Mouse (Mus musculus) brain, embryonic 14.5 days (tissue): ENCODE data around the gene Mdga2. TPM values are rescaled to one million over a fixed set of nuclear protein-coding genes. Genes with fewer than 3 reads are reported as not detected.

ENCODE experiments used
- DNase-seq: peaks from one replicate; pipeline ENCODE4 v3.0.0-alpha.2; 2011; ENCODE audit warnings: low read depth
- CTCF ChIP-seq: fragments of 200-500 bp; IDR thresholded peaks from 2 replicates; pipeline ENCODE4 v1.5.1; 2012; ENCODE audit warnings: inconsistent platforms, mild to moderate bottlenecking, moderate library complexity, borderline replicate concordance; ENCODE audit not compliant: insufficient read depth, insufficient read length; ENCODE audit errors: extremely low read depth
- POLR2A ChIP-seq: fragments of 200-500 bp; IDR thresholded peaks from 2 replicates; pipeline ENCODE4 v1.6.1; 2012; ENCODE audit warnings: mild to moderate bottlenecking, inconsistent platforms, borderline replicate concordance; ENCODE audit not compliant: poor library complexity, insufficient read depth, insufficient read length, severe bottlenecking; ENCODE audit errors: extremely low read depth
- polyA plus RNA-seq: library from polyadenylated mRNA; depleted of rRNA; stranded (reverse); fragments of >200 nt; gene quantifications from 2 replicates; pipeline ENCODE4 v1.2.3, GENCODE M21; 2012

The Mdga2 gene
- polyA plus RNA-seq, 1 experiment: 21.9 TPM

GRCm38 (mm10) chr12:66853167-66853566 lies 369.2 kb downstream of the Mdga2 start:
- DNase-seq: peak; percentile 53
- TF ChIP-seq CTCF (peak; percentile 58; the same call in 1 of the 2 replicates), POLR2A (no peak)

DNA sequence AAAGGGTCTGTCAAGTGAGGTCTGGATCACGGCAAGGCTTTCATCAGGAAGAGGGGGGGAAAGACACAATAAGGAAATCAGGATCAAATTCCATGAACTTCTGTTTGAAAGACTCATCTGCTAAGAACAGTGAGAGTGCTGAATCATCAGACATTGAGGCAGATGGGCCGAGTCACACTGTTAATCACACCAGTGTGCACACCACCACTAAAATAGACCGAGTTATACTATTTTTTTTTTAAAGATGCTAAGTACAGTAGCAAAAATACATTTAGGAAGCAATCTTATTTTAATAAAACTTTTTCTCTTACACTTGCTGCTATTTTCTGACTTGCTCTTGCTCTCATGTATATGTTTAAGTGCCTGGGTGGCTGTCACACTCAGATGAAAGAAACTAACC lies 382.0 kb downstream of the Mdga2 start:
- TF ChIP-seq POLR2A (no peak), CTCF (no peak)
- no peak for DNase-seq

- DNase-seq: no peak
- no peak for TF ChIP-seq POLR2A
- TF ChIP-seq CTCF: no peak
These were observed 466.7 kb downstream of the Mdga2 start for GRCm38 (mm10) chr12:66755653-66756052.

GRCm38 (mm10) chr12:66734536-66734935 lies 487.8 kb downstream of the Mdga2 start:
- TF ChIP-seq CTCF (no peak), POLR2A (no peak)

GRCm38 (mm10) chr12:66724474-66724873 lies 497.9 kb downstream of the Mdga2 start:
- no peak for TF ChIP-seq POLR2A
- TF ChIP-seq CTCF: no peak
- peak; percentile 69 for DNase-seq

More at GRCm38 (mm10) chr12:66734536-66734935, 487.8 kb downstream of the Mdga2 start:
- DNase-seq: no peak

- no peak for DNase-seq
- TF ChIP-seq CTCF (no peak), POLR2A (no peak)
These were observed 514.0 kb downstream of the Mdga2 start for GRCm38 (mm10) chr12:66708334-66708733.

GRCm38 (mm10) chr12:66707431-66707830 lies 514.9 kb downstream of the Mdga2 start:
- TF ChIP-seq POLR2A: no peak
- TF ChIP-seq CTCF: no peak
- no peak for DNase-seq

DNA sequence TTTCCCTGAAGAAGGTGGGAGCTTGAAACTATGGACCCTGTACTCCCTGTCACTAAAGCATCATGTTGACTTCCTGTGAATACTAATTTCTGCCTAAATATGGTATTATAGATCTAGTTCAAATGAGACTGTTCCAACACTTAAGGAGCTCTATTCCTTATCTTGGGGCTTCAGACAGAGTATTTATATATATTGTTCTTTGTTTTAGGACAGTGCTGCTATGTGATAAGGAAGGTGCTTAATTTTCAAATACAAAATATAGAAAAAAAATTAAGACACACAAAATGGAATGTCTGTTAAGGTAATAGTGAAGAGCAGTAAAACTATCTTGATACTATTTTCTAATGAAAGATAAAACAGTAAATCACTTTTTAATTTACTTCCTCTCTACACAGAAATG lies 517.3 kb downstream of the Mdga2 start:
- DNase-seq: no peak
- TF ChIP-seq POLR2A: no peak
- TF ChIP-seq CTCF: no peak

DNA sequence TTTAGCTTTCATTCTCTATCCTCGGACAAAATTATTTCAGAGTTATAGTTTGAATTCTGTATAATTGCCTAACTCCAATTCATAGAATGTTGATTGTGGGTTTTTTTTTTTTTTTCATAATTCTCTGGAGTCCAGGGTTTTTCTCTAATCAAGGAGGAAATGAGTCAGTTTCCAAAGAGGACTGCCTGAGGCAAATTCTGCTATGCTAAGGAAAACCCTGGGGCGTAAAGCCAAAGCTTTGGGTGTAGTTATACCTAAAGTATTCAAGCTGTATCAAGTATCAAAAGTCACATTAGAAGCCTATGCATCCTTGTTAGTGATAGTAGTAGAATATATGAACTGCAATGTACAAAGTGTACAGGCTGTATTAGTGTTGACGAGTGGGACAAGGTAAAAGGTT lies 519.6 kb downstream of the Mdga2 start:
- TF ChIP-seq POLR2A: no peak
- TF ChIP-seq CTCF: no peak

GRCm38 (mm10) chr12:66679558-66679957 lies 542.8 kb downstream of the Mdga2 start:
- DNase-seq: no peak

More for the DNA sequence above, 519.6 kb downstream of the Mdga2 start:
- no peak for DNase-seq

GRCm38 (mm10) chr12:66648605-66649552 lies 573.5 kb downstream of the Mdga2 start:
- DNase-seq: peak; percentile 37

More at GRCm38 (mm10) chr12:66679558-66679957, 542.8 kb downstream of the Mdga2 start:
- TF ChIP-seq CTCF (no peak), POLR2A (no peak)

DNA sequence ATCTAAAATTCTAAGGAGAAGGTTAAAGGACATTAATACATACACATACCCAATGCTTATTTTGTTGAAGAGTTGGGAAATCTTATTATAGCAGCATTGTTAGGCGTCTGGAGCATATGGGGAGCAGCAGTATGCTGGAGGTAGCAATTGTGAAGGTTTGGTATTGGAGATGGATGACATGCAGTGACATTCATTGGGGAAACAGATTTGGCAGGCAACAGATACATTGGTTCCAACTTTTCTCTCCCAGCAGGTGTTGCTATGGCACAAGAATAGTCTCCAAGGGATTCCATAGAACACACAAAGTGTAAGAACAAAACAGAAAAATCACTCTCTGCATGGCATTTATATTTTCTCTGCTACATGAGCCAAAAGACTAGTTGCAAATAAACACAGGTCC lies 581.9 kb downstream of the Mdga2 start:
- DNase-seq: peak; percentile 85
- TF ChIP-seq CTCF (no peak), POLR2A (no peak)

More at GRCm38 (mm10) chr12:66648605-66649552, 573.5 kb downstream of the Mdga2 start:
- TF ChIP-seq POLR2A: no peak
- TF ChIP-seq CTCF: no peak

GRCm38 (mm10) chr12:66619944-66620343 lies 602.4 kb downstream of the Mdga2 start:
- TF ChIP-seq CTCF: no peak
- no peak for TF ChIP-seq POLR2A
- no peak for DNase-seq
